Mouse (Mus musculus): ENCODE data around the gene 4930550C14Rik.

- TF ChIP-seq CTCF (IDR thresholded peaks at IDR 0.05; ENCODE audit: extremely low read depth, insufficient read depth, insufficient read length, insufficient replicate concordance) (no peak), POLR2A (IDR thresholded peaks at IDR 0.05; ENCODE audit: low read depth, low read length) (no peak)
Observed at GRCm38 (mm10) chr9:53387431-53387830, 14.7 kb upstream of the 4930550C14Rik start.
